Comparison of ENCODE assay signal across 8 mouse cellular contexts in the genomic region with DNA sequence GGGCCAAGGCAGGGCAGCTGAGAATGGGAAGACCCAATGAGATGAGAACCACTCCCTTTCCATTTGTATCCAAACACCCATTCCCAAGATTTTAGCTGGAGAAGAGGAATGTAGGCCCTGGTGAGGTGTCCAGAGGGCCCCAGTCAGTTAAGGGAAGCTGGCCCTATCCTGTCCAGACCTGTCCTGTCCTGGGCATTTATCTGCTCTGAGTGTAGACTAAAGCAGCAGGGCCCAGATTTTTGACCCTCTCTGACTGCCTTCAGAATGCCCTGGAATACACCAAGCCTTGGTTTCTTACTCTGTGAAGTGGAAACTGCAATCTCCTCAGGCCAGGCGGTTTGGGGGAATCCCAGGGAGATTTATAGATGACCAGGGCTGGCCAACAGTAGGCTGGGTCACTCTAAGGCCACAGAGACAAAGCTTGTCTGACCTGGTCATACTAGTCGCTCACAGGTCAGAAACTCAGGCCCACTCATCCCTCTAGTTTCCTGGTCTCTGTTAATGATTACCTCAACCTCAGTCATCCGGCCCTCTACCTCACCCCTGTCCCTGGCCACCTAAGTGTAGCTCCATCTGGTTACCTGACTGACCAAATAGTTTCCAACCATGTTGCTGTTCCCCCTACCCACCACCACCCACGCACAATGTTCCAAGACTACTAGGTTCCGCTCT. TPM values are rescaled to one million over a fixed set of nuclear protein-coding genes. Genes with fewer than 3 reads are reported as not detected.
DNase-seq lines count a peak whose midpoint lies in the region; ATAC-seq and TF ChIP-seq lines count a peak whose summit lies in the region.

No protein-coding gene starts in this region.

- no peak for DNase-seq in cerebellum, adult 2 months
- no peak for DNase-seq in cerebellum, postnatal 4 days (ENCODE audit: low spot score in 2 of 2)
- DNase-seq in intestine, embryonic 14.5 days (ENCODE audit: low spot score), result no peak
- no peak for DNase-seq in cerebellum, postnatal 14 days
- DNase-seq in thymus, postnatal 10 days (ENCODE audit: low spot score in 2 of 2), result no peak
- no peak for DNase-seq in left cerebral cortex, adult 11 months (ENCODE audit: low spot score)

- H3K9me3 ChIP-seq in intestine, embryonic 14.5 days (ENCODE audit: control insufficient read depth, low read length), result no peaks in the 10 kb centered on the region
- no peaks in the 10 kb centered on the region for H3K9me3 ChIP-seq in liver, embryonic 16.5 days (replicated peaks; ENCODE audit: control insufficient read depth, low read length)

- H3K4me3 ChIP-seq in cerebellum, adult 2 months (replicated peaks; ENCODE audit: insufficient read depth, low read depth, low read length), result peak overlapping the region; percentile 80
- H3K4me3 ChIP-seq in intestine, embryonic 14.5 days (ENCODE audit: low read depth, low read length), result peak overlapping the region; percentile 82
- H3K4me3 ChIP-seq in liver, embryonic 16.5 days (ENCODE audit: low read depth, low read length), result peak overlapping the region; percentile 93

- TF ChIP-seq CTCF in cerebellum, adult 2 months (IDR thresholded peaks at IDR 0.05; ENCODE audit: borderline replicate concordance, insufficient read depth, low read depth, low read length), result no peak

- H3K27ac ChIP-seq in cerebellum, adult 2 months (ENCODE audit: insufficient read depth, low read length), result peak overlapping the region; percentile 11; the same call in 1 of the 2 replicates
- H3K27ac ChIP-seq in intestine, embryonic 14.5 days (ENCODE audit: low read depth), result peak overlapping the region; percentile 76
- peak overlapping the region; percentile 92 for H3K27ac ChIP-seq in liver, embryonic 16.5 days (ENCODE audit: low read length)

- no peak for TF ChIP-seq POLR2A in cerebellum, adult 2 months (IDR thresholded peaks at IDR 0.05; ENCODE audit: borderline replicate concordance, insufficient read depth, low read length)

- H3K4me2 ChIP-seq in intestine, embryonic 14.5 days (ENCODE audit: low read length), result peak overlapping the region; percentile 76
- H3K4me2 ChIP-seq in liver, embryonic 16.5 days (ENCODE audit: low read depth, low read length), result peak overlapping the region; percentile 92

- WGBS in cerebellum, adult 2 months, result 84% methylated on average over 5 of the region's 5 CpGs
- WGBS in intestine, embryonic 14.5 days, result 80% methylated on average over 5 of the region's 5 CpGs
- WGBS in liver, embryonic 16.5 days (ENCODE audit: insufficient replicate concordance), result 70% methylated on average over 5 of the region's 5 CpGs

- no peaks in the 10 kb centered on the region for H3K27me3 ChIP-seq in cerebellum, adult 2 months (ENCODE audit: control insufficient read depth, insufficient read depth, low read length)
- no peaks in the 10 kb centered on the region for H3K27me3 ChIP-seq in intestine, embryonic 14.5 days (replicated peaks; ENCODE audit: control insufficient read depth, insufficient read depth, low read length)
- no peaks in the 10 kb centered on the region for H3K27me3 ChIP-seq in liver, embryonic 16.5 days (ENCODE audit: control insufficient read depth, insufficient read depth, low read depth, low read length)

- peaks cover 4% of the 10 kb centered on the region; the same call in 1 of the 2 replicates for H3K4me1 ChIP-seq in cerebellum, adult 2 months (ENCODE audit: control insufficient read depth, insufficient read depth, low read length)
- H3K4me1 ChIP-seq in intestine, embryonic 14.5 days (replicated peaks; ENCODE audit: control insufficient read depth, insufficient read depth, low read length), result peaks cover 3% of the 10 kb centered on the region; the same call in 1 of the 2 replicates
- peaks cover 48% of the 10 kb centered on the region for H3K4me1 ChIP-seq in liver, embryonic 16.5 days (ENCODE audit: control insufficient read depth, low read depth, low read length)

- 0 out of 2 replicates have a peak, but pooled peaks have one; percentile 0 for ATAC-seq in common myeloid progenitor, adult 5-6 weeks (replicated peaks; ENCODE audit: low read depth, poor library complexity, severe bottlenecking)
- ATAC-seq in intestine, embryonic 14.5 days (replicated peaks; ENCODE audit: low FRiP score, low TSS enrichment, low read depth), result peak; percentile 45
- peak; percentile 14 for ATAC-seq in liver, embryonic 16.5 days (ENCODE audit: low read depth)

- no peaks in the 10 kb centered on the region for H3K36me3 ChIP-seq in intestine, embryonic 14.5 days (ENCODE audit: control insufficient read depth, insufficient read depth, low read length)
- H3K36me3 ChIP-seq in liver, embryonic 16.5 days (ENCODE audit: control insufficient read depth, insufficient read depth), result no peaks in the 10 kb centered on the region

- H3K9ac ChIP-seq in intestine, embryonic 14.5 days (ENCODE audit: low read length), result peak overlapping the region; percentile 55
- peak overlapping the region; percentile 83 for H3K9ac ChIP-seq in liver, embryonic 16.5 days (ENCODE audit: low read depth, low read length)

RNA-seq across cellular contexts. Expression of a gene that starts 0.6 kb away (rescaled TPM):
- 20.9 and 21.9 TPM in 2 replicates for polyA plus RNA-seq in cerebellum, adult 2 months (2012; rRNA removed)
- 10.6 and 15.1 TPM in 2 replicates for total RNA-seq in common myeloid progenitor, adult 5-6 weeks (2017)
- polyA plus RNA-seq in intestine, embryonic 14.5 days (2014; fragmentation: Nextera tagmentation; extraction: Ambion mirVana), result 6.1 and 6.7 TPM in 2 replicates
- polyA plus RNA-seq in liver, embryonic 16.5 days (2015; fragmentation: Nextera tagmentation; extraction: Ambion mirVana), result 13.0 and 14.1 TPM in 2 replicates

RNA-seq across cellular contexts. Expression of a gene that starts 20.6 kb away (rescaled TPM):
- polyA plus RNA-seq in cerebellum, adult 2 months (2012; rRNA removed), result 0.73 and 1.1 TPM in 2 replicates
- 0.87 TPM in 1 of 2 replicates, not detected in the other for total RNA-seq in common myeloid progenitor, adult 5-6 weeks (2017)
- polyA plus RNA-seq in intestine, embryonic 14.5 days (2014; fragmentation: Nextera tagmentation; extraction: Ambion mirVana), result 0.12 TPM in 1 of 2 replicates, not detected in the other
- polyA plus RNA-seq in liver, embryonic 16.5 days (2015; fragmentation: Nextera tagmentation; extraction: Ambion mirVana), result 0.04 and 0.06 TPM in 2 replicates

RNA-seq across cellular contexts. Expression of a gene that starts 33.4 kb away (rescaled TPM):
- 0.57 and 0.60 TPM in 2 replicates for polyA plus RNA-seq in cerebellum, adult 2 months (2012; rRNA removed)
- 0.23 TPM in 1 of 2 replicates, not detected in the other for total RNA-seq in common myeloid progenitor, adult 5-6 weeks (2017)
- 0.47 TPM in 1 of 2 replicates, not detected in the other for polyA plus RNA-seq in intestine, embryonic 14.5 days (2014; fragmentation: Nextera tagmentation; extraction: Ambion mirVana)
- 0.53 and 0.76 TPM in 2 replicates for polyA plus RNA-seq in liver, embryonic 16.5 days (2015; fragmentation: Nextera tagmentation; extraction: Ambion mirVana)

RNA-seq across cellular contexts. Expression of a gene that starts 59.4 kb away (rescaled TPM):
- 19.2 and 22.0 TPM in 2 replicates for polyA plus RNA-seq in cerebellum, adult 2 months (2012; rRNA removed)
- 7.4 and 7.5 TPM in 2 replicates for total RNA-seq in common myeloid progenitor, adult 5-6 weeks (2017)
- polyA plus RNA-seq in intestine, embryonic 14.5 days (2014; fragmentation: Nextera tagmentation; extraction: Ambion mirVana), result 16.3 and 17.2 TPM in 2 replicates
- 9.3 and 12.1 TPM in 2 replicates for polyA plus RNA-seq in liver, embryonic 16.5 days (2015; fragmentation: Nextera tagmentation; extraction: Ambion mirVana)

Comparison
In these comparisons a context has a peak if more than half of its experiments do, and no peak if none do; other contexts are left out.
1. H3K27ac ChIP-seq: peak in every context shown above with its lines; median percentile 92 in liver, embryonic 16.5 days; 76 in intestine, embryonic 14.5 days; 11 in cerebellum, adult 2 months.